Mouse (Mus musculus) liver, embryonic 14.5 days (tissue): ENCODE measurements around the gene Tmem135. TPM values are rescaled to one million over a fixed set of nuclear protein-coding genes. Genes with fewer than 3 reads are reported as not detected.

Experiments used
- ATAC-seq: fragments of 200-750 bp; cut with Nextera tagmentation; 2 replicates; pipeline ENCODE4 v1.8.0; 2017; ENCODE audit warnings: moderate number of reproducible peaks, mild to moderate bottlenecking, moderate library complexity; ENCODE audit not compliant: insufficient read depth
- DNase-seq, 3 experiments: peaks; one replicate each; pipeline ENCODE4 v3.0.0-alpha.2; 2012 to 2013; ENCODE audit warnings: low read depth in 3 of 3, low spot score in 3 of 3
- H3K27ac ChIP-seq: fragments of 300-500 bp; sonication (generic); 2 replicates; pipeline ENCODE4 v1.5.1; 2014; ENCODE audit warnings: moderate library complexity, mild to moderate bottlenecking, control low read depth, inconsistent platforms
- H3K27me3 ChIP-seq: fragments of 300-500 bp; sonication (generic); 2 replicates; pipeline ENCODE4 v1.6.1; 2014; ENCODE audit warnings: mild to moderate bottlenecking, low read length, moderate library complexity; ENCODE audit not compliant: control insufficient read depth, insufficient read depth
- H3K36me3 ChIP-seq: fragments of 300-500 bp; sonication (generic); replicated peaks from 2 replicates; pipeline ENCODE4 v1.6.1; 2014; ENCODE audit warnings: low read depth; ENCODE audit not compliant: control insufficient read depth, insufficient read depth
- H3K4me1 ChIP-seq, 2 experiments: fragments of 200-500 bp in 1 of 2; fragments of 300-500 bp in 1 of 2; sonication (generic) in 1 of 2; replicated peaks; 2 replicates each; pipeline ENCODE4 v1.6.1; 2012 to 2014; ENCODE audit warnings: antibody characterized with exemption in 1 of 2, inconsistent platforms in 1 of 2, low read length in 1 of 2; ENCODE audit not compliant: control insufficient read depth in 2 of 2, insufficient read depth in 2 of 2
- H3K4me2 ChIP-seq: fragments of 300-500 bp; sonication (generic); 2 replicates; pipeline ENCODE4 v1.6.1; 2014; ENCODE audit warnings: low read depth, mild to moderate bottlenecking, control low read depth, moderate library complexity
- H3K4me3 ChIP-seq, 2 experiments: fragments of 200-500 bp in 1 of 2; fragments of 300-500 bp in 1 of 2; sonication (generic) in 1 of 2; 2 replicates each; pipeline ENCODE4 v1.5.1; 2012 to 2014; ENCODE audit warnings: low read depth in 2 of 2, low read length in 2 of 2, mild to moderate bottlenecking in 2 of 2, control low read depth in 1 of 2, inconsistent platforms in 1 of 2, moderate library complexity in 1 of 2; ENCODE audit not compliant: insufficient read depth in 1 of 2
- H3K9ac ChIP-seq: fragments of 300-500 bp; sonication (generic); replicated peaks from 2 replicates; pipeline ENCODE4 v1.6.1; 2014; ENCODE audit warnings: mild to moderate bottlenecking, control low read depth, moderate library complexity
- H3K9me3 ChIP-seq: fragments of 300-500 bp; sonication (generic); 2 replicates; pipeline ENCODE4 v1.6.1; 2016; ENCODE audit warnings: low read length, mixed read lengths; ENCODE audit not compliant: control insufficient read depth
- CTCF ChIP-seq: IDR thresholded peaks from 2 replicates; pipeline ENCODE4 v1.5.1; 2016; ENCODE audit warnings: antibody characterized with exemption, low read depth, control low read depth
- EP300 ChIP-seq: IDR thresholded peaks from 2 replicates; pipeline ENCODE4 v1.6.1; 2016; ENCODE audit warnings: antibody characterized with exemption, low read depth
- WGBS: fragments of 180-500 bp; shearing (Covaris S2); extraction: QIAGEN DNeasy Blood & Tissue Kit; methylation state at CpG from one replicate; pipeline ENCODE4 v1.1.7; 2014; ENCODE audit not compliant: insufficient replicate concordance; 5-methylcytosine and 5-hydroxymethylcytosine counted together
- polyA plus RNA-seq, 2 experiments: library from polyadenylated mRNA; depleted of rRNA in 1 of 2; stranded (reverse) in 1 of 2; unstranded in 1 of 2; fragments of >200 nt; fragmentation: Nextera tagmentation in 1 of 2; extraction: Ambion mirVana in 1 of 2; gene quantifications; 2 replicates each; pipeline versions ENCODE4 v1.2.1 to v1.2.3; 2012 to 2014

Tmem135 gene
- polyA plus RNA-seq, 2 experiments = 5.4 to 12.7 TPM

GRCm38 (mm10) chr7:89198499-89198898, 205.5 kb downstream of the Tmem135 start:
- TF ChIP-seq CTCF (no peak), EP300 (no peak)
- Histone ChIP-seq H3K36me3 (no peaks in the 10 kb centered on the region), H3K9me3 (no peaks in the 10 kb centered on the region), H3K4me2 (no peak overlapping the region), H3K27ac (no peak overlapping the region), H3K27me3 (no peaks in the 10 kb centered on the region), H3K4me3 (no peak overlapping the region), H3K9ac (no peak overlapping the region), H3K4me1 (no peaks in the 10 kb centered on the region)
- ATAC-seq (no peak), DNase-seq (no peak)
- 79% methylated on average over 4 of the region's 4 CpGs for WGBS

- no peak overlapping the region for H3K4me3 ChIP-seq
- no peaks in the 10 kb centered on the region for H3K36me3 ChIP-seq
- DNase-seq (no peak), ATAC-seq (no peak)
- no peak overlapping the region for H3K27ac ChIP-seq
- no peak overlapping the region for H3K4me2 ChIP-seq
- H3K4me1 ChIP-seq = no peaks in the 10 kb centered on the region
- no peak overlapping the region for H3K9ac ChIP-seq
- TF ChIP-seq CTCF (no peak), EP300 (no peak)
- no peaks in the 10 kb centered on the region for H3K27me3 ChIP-seq
- WGBS = 66% methylated on average over 5 of the region's 5 CpGs
- no peaks in the 10 kb centered on the region for H3K9me3 ChIP-seq
These were observed 210.6 kb downstream of the Tmem135 start for GRCm38 (mm10) chr7:89193459-89193858.

- ATAC-seq = no peak
- no peak for DNase-seq
- WGBS = 71% methylated on average over 4 of the region's 4 CpGs
- Histone ChIP-seq H3K9me3 (no peaks in the 10 kb centered on the region), H3K4me1 (no peaks in the 10 kb centered on the region), H3K27me3 (no peaks in the 10 kb centered on the region), H3K9ac (no peak overlapping the region), H3K4me2 (no peak overlapping the region), H3K36me3 (no peaks in the 10 kb centered on the region), H3K4me3 (no peak overlapping the region), H3K27ac (no peak overlapping the region)
- no peak for TF ChIP-seq EP300
- no peak for TF ChIP-seq CTCF
These were observed 220.1 kb downstream of the Tmem135 start for GRCm38 (mm10) chr7:89183928-89184327.

DNA sequence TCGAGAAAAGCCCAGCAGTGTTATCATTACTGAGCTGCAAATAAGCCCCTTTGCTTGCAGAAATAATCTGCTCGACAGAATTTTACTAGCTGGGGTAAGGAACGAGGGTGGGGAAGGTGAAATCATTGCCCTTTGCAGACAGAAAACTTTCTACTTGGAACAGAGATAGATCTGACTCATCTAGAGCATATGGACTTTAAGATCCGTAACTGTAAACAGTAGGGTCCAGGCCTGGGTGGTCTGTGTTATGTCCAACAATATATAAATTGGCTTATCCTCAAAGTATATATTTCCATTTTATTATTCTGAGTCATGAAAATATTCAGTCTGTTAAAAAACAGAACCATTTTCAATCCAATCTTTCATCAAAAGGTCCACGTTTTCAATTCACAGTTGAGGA, 221.1 kb downstream of the Tmem135 start:
- 60% methylated on average over 5 of the region's 5 CpGs for whole genome bisulfite sequencing
- DNase-seq (no peak), ATAC-seq (no peak)
- H3K36me3 ChIP-seq = no peaks in the 10 kb centered on the region
- TF ChIP-seq EP300 = no peak
- TF ChIP-seq CTCF = no peak
- no peak overlapping the region for H3K27ac ChIP-seq
- H3K27me3 ChIP-seq = no peaks in the 10 kb centered on the region
- no peaks in the 10 kb centered on the region for H3K9me3 ChIP-seq
- H3K4me3 ChIP-seq = no peak overlapping the region
- H3K9ac ChIP-seq = no peak overlapping the region
- no peak overlapping the region for H3K4me2 ChIP-seq
- H3K4me1 ChIP-seq = no peaks in the 10 kb centered on the region

GRCm38 (mm10) chr7:89181285-89181684, 222.7 kb downstream of the Tmem135 start:
- H3K27ac ChIP-seq = no peak overlapping the region
- H3K9ac ChIP-seq = no peak overlapping the region
- no peaks in the 10 kb centered on the region for H3K36me3 ChIP-seq
- H3K4me2 ChIP-seq = no peak overlapping the region
- H3K4me3 ChIP-seq = no peak overlapping the region
- DNase-seq (no peak), ATAC-seq (no peak)
- H3K4me1 ChIP-seq = no peaks in the 10 kb centered on the region
- no peaks in the 10 kb centered on the region for H3K9me3 ChIP-seq
- no peak for TF ChIP-seq CTCF
- no peak for TF ChIP-seq EP300
- WGBS = 63% methylated on average over 1 of the region's 1 CpGs
- no peaks in the 10 kb centered on the region for H3K27me3 ChIP-seq
